Mouse (Mus musculus) stomach, embryonic 16.5 days (tissue): ENCODE measurements around the gene Mtif2. TPM values are rescaled to one million over a fixed set of nuclear protein-coding genes. Genes with fewer than 3 reads are reported as not detected.

ENCODE experiments used
- ATAC-seq: fragments of 200-750 bp; cut with Nextera tagmentation; 2 replicates; pipeline ENCODE4 v1.8.0; 2017; ENCODE audit warnings: moderate number of reproducible peaks, moderate TSS enrichment; ENCODE audit not compliant: insufficient read depth, low FRiP score
- H3K27ac ChIP-seq: fragments of 300-500 bp; sonication (generic); 2 replicates; pipeline ENCODE4 v1.5.1; 2014; ENCODE audit warnings: low read length
- H3K27me3 ChIP-seq: fragments of 300-500 bp; sonication (generic); 2 replicates; pipeline ENCODE4 v1.6.1; 2014; ENCODE audit warnings: low read length, control low read depth, mixed read lengths; ENCODE audit not compliant: control insufficient read depth, insufficient read depth
- H3K36me3 ChIP-seq: fragments of 300-500 bp; sonication (generic); 2 replicates; pipeline ENCODE4 v1.6.1; 2014; ENCODE audit warnings: low read length; ENCODE audit not compliant: control insufficient read depth, insufficient read depth
- H3K4me1 ChIP-seq: fragments of 300-500 bp; sonication (generic); 2 replicates; pipeline ENCODE4 v1.6.1; 2014; ENCODE audit warnings: low read length, control low read depth, mixed read lengths; ENCODE audit not compliant: control insufficient read depth, insufficient read depth
- H3K4me2 ChIP-seq: fragments of 300-500 bp; sonication (generic); 2 replicates; pipeline ENCODE4 v1.6.1; 2014; ENCODE audit warnings: low read depth, low read length, mixed read lengths
- H3K4me3 ChIP-seq: fragments of 300-500 bp; sonication (generic); replicated peaks from 2 replicates; pipeline ENCODE4 v1.5.1; 2014; ENCODE audit warnings: mild to moderate bottlenecking, low read length
- H3K9ac ChIP-seq: fragments of 300-500 bp; sonication (generic); 2 replicates; pipeline ENCODE4 v1.6.1; 2014; ENCODE audit warnings: low read length
- H3K9me3 ChIP-seq: fragments of 300-500 bp; sonication (generic); replicated peaks from 2 replicates; pipeline ENCODE4 v1.6.1; 2016; ENCODE audit warnings: low read length, control low read depth; ENCODE audit not compliant: control insufficient read depth
- WGBS: fragments of 180-500 bp; shearing (Covaris S2); extraction: QIAGEN DNeasy Blood & Tissue Kit; methylation state at CpG from one replicate; pipeline ENCODE4 v1.1.7; 2014; 5-methylcytosine and 5-hydroxymethylcytosine counted together
- polyA plus RNA-seq: library from polyadenylated mRNA; unstranded; fragments of >200 nt; fragmentation: Nextera tagmentation; extraction: Ambion mirVana; gene quantifications from 2 replicates; pipeline ENCODE4 v1.2.1, GENCODE M21; 2015

The Mtif2 gene
- 35.7 and 41.5 TPM in 2 replicates for polyA plus RNA-seq

DNA sequence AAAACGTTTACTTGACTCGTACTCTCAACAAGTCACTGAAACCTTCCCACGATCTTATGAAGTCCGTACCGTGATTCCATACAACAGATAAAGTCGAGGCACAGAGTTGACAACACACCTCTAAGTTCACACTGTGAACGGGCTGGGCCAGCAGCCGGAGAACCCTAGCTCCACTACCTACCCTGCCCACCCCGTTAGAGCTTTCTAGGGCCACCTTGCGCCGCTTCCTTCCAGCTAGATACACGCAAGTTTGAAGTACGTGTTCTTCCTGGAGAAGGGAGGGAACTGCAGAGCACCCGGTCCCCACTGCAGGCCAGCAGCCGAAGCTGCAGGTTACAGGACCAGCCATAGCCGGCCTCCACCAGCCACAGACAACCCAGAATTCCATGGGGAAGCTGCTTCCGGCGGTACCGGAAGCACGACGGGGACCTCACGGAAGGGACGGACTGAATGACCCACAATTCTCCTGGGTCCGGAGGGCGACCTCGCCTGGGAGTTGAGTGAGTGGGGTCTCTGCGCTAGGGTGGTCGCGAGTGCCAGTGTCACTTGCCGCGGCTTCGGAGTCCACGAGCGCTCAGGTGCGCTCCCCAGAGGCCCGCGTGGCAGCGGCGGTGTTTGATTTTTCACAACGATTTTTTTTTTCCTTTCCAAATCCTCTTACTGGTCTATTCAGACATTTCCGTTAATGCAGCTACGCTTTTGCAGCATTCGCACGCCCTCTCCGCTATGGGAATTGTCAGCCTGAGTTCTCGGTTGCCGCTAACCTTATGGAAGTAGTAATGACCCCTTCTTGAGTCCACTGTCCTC lies at the start of gene Mtif2:
Gene Mtif2, plus strand, starts transcription at position 421 of the 807 bp plus-strand sequence.
- 2% methylated on average over 47 of the region's 47 CpGs for WGBS
- Histone ChIP-seq H3K4me1 (peaks cover 4% of the 10 kb centered on the region), H3K36me3 (no peaks in the 10 kb centered on the region; the same call in 1 of the 2 replicates), H3K4me3 (peak within 1 kb of the TSS; percentile 69), H3K4me2 (peak within 1 kb of the TSS; percentile 58), H3K9me3 (no peaks in the 10 kb centered on the region), H3K27ac (peak within 1 kb of the TSS; percentile 69), H3K9ac (peak within 1 kb of the TSS; percentile 78), H3K27me3 (no peaks in the 10 kb centered on the region)
- peak; percentile 96 for ATAC-seq

DNA sequence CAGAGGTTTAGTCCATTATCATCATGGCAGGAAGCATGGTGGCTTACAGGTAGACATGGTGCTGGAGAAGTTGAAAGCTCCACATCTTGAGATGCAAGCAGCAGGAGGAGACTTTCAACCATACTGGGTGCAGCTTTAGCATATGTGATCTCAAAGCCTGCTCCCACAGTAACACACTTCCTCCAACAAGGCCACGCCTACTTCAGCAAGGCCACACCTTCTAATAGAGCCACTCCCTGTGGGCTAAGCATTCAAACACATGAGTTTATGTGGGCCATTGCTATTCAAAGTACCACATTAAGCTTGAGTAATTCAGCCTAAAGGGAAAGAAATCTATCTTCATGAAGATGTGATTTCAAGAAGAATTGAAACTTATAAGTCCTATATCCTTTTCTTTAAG lies 33.1 kb upstream of the Mtif2 start:
- H3K9me3 ChIP-seq = no peaks in the 10 kb centered on the region
- no peaks in the 10 kb centered on the region for H3K27me3 ChIP-seq
- ATAC-seq = no peak

DNA sequence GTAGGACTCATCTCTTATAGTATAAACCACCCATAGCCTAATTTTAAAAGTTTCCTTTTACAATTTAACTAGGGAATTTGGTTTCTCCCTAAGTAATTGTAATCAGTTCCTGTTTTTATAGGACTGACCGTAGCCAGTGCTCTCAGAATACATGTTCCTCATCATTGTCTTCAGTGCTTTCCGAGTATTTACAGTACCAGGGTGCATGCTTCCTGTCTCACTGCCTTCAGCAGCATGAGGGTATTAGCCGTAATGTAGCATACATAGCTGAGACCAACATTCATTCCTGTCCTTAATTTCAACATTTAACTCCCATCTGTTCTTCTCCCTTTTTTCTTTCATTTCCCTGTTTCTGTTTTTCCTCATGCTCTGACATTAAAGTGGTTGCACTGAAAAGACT lies 29.2 kb upstream of the Mtif2 start:
- Histone ChIP-seq H3K4me3 (no peak overlapping the region), H3K27me3 (no peaks in the 10 kb centered on the region), H3K4me2 (no peak overlapping the region), H3K9ac (no peak overlapping the region), H3K27ac (no peak overlapping the region), H3K36me3 (no peaks in the 10 kb centered on the region), H3K4me1 (no peaks in the 10 kb centered on the region), H3K9me3 (no peaks in the 10 kb centered on the region)
- ATAC-seq = no peak
- 66% methylated on average over 3 of the region's 3 CpGs for WGBS

More for the DNA sequence above, 33.1 kb upstream of the Mtif2 start:
- no peaks in the 10 kb centered on the region for H3K36me3 ChIP-seq
- no peak overlapping the region for H3K4me3 ChIP-seq
- no peaks in the 10 kb centered on the region for H3K4me1 ChIP-seq
- no peak overlapping the region for H3K27ac ChIP-seq
- H3K9ac ChIP-seq = no peak overlapping the region
- H3K4me2 ChIP-seq = no peak overlapping the region
- WGBS = 88% methylated on average over 1 of the region's 1 CpGs

DNA sequence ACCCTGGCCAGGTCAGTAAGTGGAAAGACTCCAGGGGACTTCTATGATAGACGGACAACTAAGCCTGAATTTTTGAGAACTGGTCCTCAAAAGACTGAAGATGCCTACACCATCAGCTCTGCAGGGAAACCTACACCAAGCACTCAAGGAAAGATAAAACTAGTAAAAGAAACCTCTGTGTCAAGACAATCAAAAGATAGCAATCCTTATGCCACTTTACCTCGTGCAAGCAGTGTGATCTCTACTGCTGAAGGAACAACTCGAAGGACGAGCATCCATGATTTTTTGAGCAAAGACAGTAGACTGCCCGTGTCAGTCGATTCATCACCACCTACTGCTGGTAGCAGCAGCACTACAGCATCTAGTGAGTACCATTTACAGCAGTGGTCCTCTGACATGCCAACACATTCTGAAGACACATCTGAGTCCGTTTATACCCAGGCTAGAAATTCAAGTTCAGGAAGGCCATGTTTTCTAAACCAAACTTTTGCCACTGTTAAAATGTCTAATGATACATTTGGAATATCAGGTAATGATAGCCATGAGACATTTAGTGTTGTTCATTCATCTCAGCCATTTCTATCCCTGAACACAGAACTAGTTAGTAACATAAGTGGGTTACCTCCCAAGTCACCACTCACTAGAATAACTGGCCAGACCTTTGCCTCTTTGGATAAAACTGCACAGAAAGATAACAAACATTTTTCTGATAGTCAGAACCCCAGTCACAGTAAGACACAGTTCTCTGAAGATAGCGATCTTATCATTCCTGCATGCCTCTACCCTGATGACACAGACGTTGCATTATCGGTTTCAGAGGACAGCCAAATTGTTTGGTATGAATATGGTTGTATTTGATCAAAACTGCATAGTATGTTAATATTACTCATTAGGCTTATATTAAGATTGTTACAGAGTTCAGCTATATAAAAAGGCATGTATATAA lies 22.0 kb upstream of the Mtif2 start:
- Histone ChIP-seq H3K27me3 (no peaks in the 10 kb centered on the region), H3K9me3 (no peaks in the 10 kb centered on the region), H3K4me3 (no peak overlapping the region), H3K9ac (no peak overlapping the region), H3K27ac (no peak overlapping the region), H3K36me3 (0 out of 2 replicates have a peak, but pooled peaks cover 4% of the 10 kb centered on the region), H3K4me1 (no peaks in the 10 kb centered on the region), H3K4me2 (no peak overlapping the region)
- no peak for ATAC-seq
- 87% methylated on average over 10 of the region's 10 CpGs for WGBS

DNA sequence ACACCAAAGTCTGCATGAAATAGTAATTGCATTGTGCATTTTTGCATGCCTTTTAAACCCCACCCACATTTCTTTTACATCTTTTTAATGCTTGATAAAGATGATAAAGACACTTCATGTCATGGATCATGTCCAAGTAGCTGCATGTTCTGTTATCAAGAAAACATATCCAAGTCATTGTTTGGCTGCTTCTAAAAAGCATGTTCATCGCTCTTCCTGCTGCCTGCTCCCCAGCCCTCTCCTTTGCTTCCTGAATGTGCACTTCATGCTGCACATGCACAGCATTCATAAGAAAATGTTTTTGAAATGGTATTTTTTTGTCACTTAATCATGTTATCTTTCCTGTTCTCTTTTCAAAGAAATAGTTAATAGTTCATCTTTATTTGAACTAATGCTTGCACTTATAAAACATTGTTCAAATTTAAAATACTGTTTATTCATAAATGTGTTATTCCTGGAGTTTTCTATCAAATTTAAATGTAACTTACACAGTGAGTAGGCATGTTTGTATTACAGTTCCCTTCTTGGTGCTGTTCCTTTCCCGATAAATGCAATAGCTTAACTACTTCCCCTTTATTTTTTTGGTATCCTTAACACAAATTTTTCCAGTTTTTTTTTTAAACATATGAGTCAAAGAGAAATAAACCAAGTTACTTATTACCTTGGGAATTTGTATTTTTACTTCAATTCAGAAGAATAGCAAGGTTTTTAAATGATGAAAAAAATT lies 21.1 kb upstream of the Mtif2 start:
- ATAC-seq = no peak
- no peak overlapping the region for H3K9ac ChIP-seq
- H3K27me3 ChIP-seq = no peaks in the 10 kb centered on the region
- H3K4me1 ChIP-seq = no peaks in the 10 kb centered on the region
- no peak overlapping the region for H3K27ac ChIP-seq
- H3K9me3 ChIP-seq = no peaks in the 10 kb centered on the region
- no peak overlapping the region for H3K4me3 ChIP-seq
- 0 out of 2 replicates have a peak, but pooled peaks cover 4% of the 10 kb centered on the region for H3K36me3 ChIP-seq
- H3K4me2 ChIP-seq = no peak overlapping the region
- WGBS = 83% methylated on average over 2 of the region's 2 CpGs

DNA sequence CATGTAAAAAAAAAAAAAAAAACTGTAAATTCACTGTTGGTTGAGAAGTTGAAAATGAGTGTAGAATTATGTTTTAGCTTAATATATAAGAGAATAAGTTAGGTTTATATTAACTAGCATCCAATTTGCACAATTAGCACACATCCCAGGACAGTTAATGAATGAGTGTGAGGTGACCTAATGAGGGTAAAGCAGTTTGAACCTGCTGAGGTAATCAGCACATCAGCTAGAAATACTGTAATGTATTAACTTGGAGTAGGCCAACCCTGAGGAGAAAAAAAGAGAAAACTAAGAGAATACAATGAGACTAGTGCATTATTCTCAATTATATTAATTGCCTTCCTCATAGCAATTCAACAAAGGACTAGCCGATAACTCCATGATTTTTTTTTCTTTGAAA lies 16.8 kb upstream of the Mtif2 start:
- Histone ChIP-seq H3K4me1 (peaks cover 4% of the 10 kb centered on the region; the same call in 1 of the 2 replicates), H3K27ac (no peak overlapping the region), H3K36me3 (0 out of 2 replicates have a peak, but pooled peaks cover under 1% of the 10 kb centered on the region), H3K4me3 (no peak overlapping the region), H3K27me3 (no peaks in the 10 kb centered on the region), H3K9me3 (no peaks in the 10 kb centered on the region), H3K4me2 (no peak overlapping the region), H3K9ac (no peak overlapping the region)
- ATAC-seq = no peak
- 96% methylated on average over 1 of the region's 1 CpGs for WGBS

DNA sequence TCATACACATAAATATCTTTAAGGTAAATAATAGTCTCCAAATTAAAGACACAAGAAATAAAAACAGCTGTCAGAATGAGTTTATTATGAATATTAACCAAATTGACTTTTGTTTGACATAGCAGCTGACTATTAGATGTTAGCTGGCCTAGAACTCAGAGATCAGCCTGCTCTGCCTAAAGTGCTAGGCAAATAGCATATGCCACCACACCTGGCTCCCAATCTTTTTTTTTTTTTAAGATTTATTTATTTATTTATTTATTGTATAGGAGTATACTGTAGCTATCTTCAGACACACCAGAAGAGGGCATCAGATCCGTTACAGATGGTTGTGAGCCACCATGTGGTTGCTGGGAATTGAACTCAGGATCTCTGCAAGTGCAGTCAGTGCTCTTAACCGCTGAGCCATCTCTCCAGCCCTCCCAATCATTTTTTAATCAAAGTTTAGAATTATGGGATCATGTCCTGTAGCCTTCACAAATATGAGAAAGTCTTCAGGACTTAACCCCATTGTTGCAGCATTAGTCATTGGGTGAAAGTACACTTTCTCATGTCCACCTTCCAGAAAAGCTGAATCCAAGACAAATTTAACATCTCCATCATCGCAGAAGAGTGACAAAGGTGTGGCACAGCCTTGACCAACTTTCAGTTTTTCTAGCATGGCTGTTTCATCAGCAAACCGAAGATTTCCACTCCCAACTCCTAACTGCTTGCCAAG lies 13.2 kb upstream of the Mtif2 start:
- no peak for ATAC-seq
- H3K27ac ChIP-seq = no peak overlapping the region
- H3K9ac ChIP-seq = no peak overlapping the region
- H3K4me1 ChIP-seq = peaks cover 4% of the 10 kb centered on the region; the same call in 1 of the 2 replicates
- H3K4me3 ChIP-seq = no peak overlapping the region
- H3K36me3 ChIP-seq = no peaks in the 10 kb centered on the region
- H3K9me3 ChIP-seq = no peaks in the 10 kb centered on the region
- H3K4me2 ChIP-seq = no peak overlapping the region
- no peaks in the 10 kb centered on the region for H3K27me3 ChIP-seq
- WGBS = 90% methylated on average over 4 of the region's 4 CpGs

DNA sequence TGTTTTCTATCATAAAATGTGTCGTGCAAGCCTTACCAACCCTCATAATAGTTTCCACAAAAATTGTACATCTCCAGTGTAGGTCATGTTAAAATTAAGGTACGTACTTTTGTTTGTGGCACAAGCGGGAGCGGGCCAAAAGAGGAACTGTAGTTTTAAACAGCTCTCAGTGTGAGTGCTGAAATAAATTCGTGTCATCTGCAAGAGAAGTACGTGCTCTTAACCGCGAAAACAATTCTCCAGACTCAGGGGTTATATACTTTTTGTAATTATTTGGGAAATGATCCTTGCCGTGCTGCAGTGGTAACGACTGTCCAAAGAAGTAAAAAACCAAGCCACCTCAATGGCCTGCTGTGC lies 11.9 kb upstream of the Mtif2 start:
- Histone ChIP-seq H3K27ac (peak overlapping the region; percentile 85), H3K4me3 (peak overlapping the region; percentile 83), H3K9ac (peak overlapping the region; percentile 81), H3K9me3 (no peaks in the 10 kb centered on the region), H3K4me2 (peak overlapping the region; percentile 75), H3K4me1 (peaks cover 4% of the 10 kb centered on the region; the same call in 1 of the 2 replicates), H3K27me3 (no peaks in the 10 kb centered on the region), H3K36me3 (no peaks in the 10 kb centered on the region)
- WGBS = 14% methylated on average over 10 of the region's 10 CpGs
- ATAC-seq = no peak
